In the genomic region with DNA sequence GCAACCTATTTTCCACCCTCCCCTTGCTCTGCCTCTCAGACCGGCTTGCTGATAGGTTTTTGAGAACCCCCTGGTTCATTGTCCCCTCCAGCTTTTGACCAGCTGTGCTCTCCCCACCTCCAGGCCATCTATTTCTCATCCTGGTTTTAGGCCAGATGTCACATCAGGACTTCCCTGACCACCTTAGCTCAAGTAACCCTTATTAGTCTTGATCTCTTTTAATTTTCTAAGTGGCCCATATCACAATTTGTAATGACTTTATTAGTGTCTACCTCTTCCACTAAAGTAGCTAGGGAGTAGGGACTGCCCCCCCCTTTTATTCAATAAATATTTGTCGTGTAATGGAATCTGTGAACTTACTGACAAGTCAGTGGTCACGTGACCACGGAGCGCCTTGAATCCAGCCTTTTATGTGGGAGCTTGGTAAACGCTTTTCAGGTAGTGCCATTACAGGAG, we compare ENCODE assay signal across 1 mouse cellular context.
TF ChIP-seq lines count a peak whose summit lies in the region.

No protein-coding gene starts in this region.

TF ChIP-seq in MEL, 35 proteins besides CTCF, POLR2A, EP300 and RAD21:
- TF ChIP-seq BHLHE40 (IDR thresholded peaks at IDR 0.05; ENCODE audit: borderline replicate concordance, low read depth, low read length) = peak; percentile 68; the same call in 1 of the 2 replicates
- TF ChIP-seq SIN3A (IDR thresholded peaks at IDR 0.05; ENCODE audit: low read length) = peak; percentile 59
- TF ChIP-seq USF1 (IDR thresholded peaks at IDR 0.05; ENCODE audit: low read depth, low read length) = peak; percentile 96
- TF ChIP-seq GABPA (IDR thresholded peaks at IDR 0.05; ENCODE audit: low read depth, low read length) = no peak
- TF ChIP-seq POLR2AphosphoS2 (IDR thresholded peaks at IDR 0.05; ENCODE audit: low read length) = no peak
- TF ChIP-seq ZC3H11A (IDR thresholded peaks at IDR 0.05; ENCODE audit: low read depth, low read length) = no peak
- no peak for TF ChIP-seq ZNF384 (IDR thresholded peaks at IDR 0.05; ENCODE audit: low read depth, low read length)
- TF ChIP-seq KAT2A (conservative IDR thresholded peaks at IDR 0.05; ENCODE audit: low read depth, low read length) = no peak
- TF ChIP-seq ELF1 (IDR thresholded peaks at IDR 0.05; ENCODE audit: low read depth, low read length) = no peak
- no peak for TF ChIP-seq GATA1 (IDR thresholded peaks at IDR 0.05; ENCODE audit: low read depth, low read length)
- no peak for TF ChIP-seq HCFC1 (IDR thresholded peaks at IDR 0.05; ENCODE audit: low read depth, low read length)
- peak; percentile 81 to 84 for TF ChIP-seq USF2 (IDR thresholded peaks at IDR 0.05; ENCODE audit: borderline replicate concordance in 1 of 2, insufficient read depth in 1 of 2, low read depth in 1 of 2, low read length in 2 of 2)
- TF ChIP-seq TBP (IDR thresholded peaks at IDR 0.05; ENCODE audit: low read depth, low read length) = no peak
- TF ChIP-seq MAX (IDR thresholded peaks at IDR 0.05; ENCODE audit: low read length) = peak; percentile 84
- no peak for TF ChIP-seq E2F4 (IDR thresholded peaks at IDR 0.05; ENCODE audit: borderline replicate concordance, low read depth, low read length)
- TF ChIP-seq CHD2 (IDR thresholded peaks at IDR 0.05; ENCODE audit: low read length) = no peak
